Mouse (Mus musculus): Measurements from ENCODE around the gene Tmem94.

The Tmem94 gene

DNA sequence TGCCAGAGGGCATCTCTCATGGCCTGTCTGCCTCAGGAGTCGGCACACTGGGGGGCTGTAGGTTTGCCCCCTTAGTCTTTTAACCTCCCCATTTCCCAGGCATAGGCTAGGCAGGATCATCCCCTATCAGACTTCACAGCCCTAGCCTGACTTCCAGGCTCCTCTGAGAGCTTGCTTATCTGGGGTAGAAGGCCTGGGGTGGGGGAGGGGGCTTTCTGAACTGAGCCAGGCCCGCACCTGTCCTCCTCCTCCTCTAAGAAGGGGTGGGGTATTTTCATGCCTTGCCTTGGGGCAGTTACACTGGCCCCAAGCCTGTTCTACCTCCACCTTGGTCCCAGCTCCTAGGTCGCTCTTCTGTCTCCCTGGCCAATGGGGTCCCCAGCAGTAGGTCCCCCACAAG lies 66.3 kb downstream of the Tmem94 start:
- DNase-seq (ENCODE audit: low read depth, low spot score): no peak

DNA sequence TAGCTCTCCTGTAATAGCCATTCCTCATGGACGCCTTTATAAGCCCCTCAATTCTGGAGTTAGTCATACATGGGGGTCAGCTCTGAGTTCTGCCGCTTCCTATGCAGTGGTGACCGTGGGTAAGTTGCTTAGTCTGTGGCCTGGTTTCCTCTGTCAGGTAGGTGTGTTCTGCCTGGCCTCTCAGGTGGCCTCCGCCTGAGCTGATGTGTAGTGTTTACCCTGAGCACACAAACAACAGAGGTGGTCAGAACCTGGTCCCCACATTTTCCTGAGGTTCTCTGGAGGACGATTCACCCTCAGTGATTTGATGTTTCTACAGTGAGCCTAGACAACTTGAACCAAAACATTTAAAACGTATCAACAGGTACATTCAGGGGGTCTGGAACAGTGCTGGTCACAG lies 66.8 kb downstream of the Tmem94 start:
- no peak for DNase-seq (ENCODE audit: low read depth, low spot score)

DNA sequence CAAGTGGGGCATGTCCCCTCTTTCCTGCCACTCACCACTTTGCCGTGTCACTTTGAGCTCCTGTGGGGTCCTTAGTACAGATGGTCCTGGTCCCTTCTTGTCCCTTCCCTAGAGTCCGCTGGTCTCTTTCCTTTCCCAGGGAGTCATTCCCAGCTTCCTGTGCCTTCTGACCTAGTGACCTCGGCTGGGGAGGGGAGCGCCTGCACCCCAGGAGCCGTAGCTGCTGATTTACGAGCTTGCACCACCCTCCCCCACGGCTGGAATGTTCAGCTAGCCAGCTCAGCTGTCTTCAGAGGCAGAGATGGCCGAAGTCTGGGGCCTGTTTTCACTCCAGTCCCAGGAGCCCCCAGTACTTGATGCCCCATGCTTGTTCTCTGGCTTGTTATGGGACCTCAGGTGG lies 67.3 kb downstream of the Tmem94 start:
- no peak for DNase-seq (ENCODE audit: low read depth, low spot score)

- DNase-seq (ENCODE audit: low read depth, low spot score): no peak
These were observed 67.8 kb downstream of the Tmem94 start for GRCm38 (mm10) chr11:115833021-115833513.

DNA sequence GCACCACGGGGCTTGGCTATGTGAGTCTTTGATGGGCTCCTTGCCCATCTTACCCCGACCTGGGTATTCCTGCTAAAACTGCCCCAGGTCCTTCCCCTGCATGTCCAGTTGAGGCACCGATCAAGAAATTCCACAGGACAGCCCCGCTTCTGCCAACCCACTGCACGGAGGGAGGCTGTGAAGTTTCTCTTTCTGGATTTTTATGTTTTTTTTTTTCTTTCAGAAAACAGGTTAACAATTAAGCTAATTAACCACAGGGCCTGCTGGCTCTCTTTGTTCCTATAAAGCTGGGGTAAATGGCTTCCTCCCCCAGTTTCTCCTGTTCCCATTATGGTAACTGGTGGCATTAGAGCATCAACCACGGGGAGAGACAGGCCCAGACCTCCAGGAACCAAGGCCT lies 68.8 kb downstream of the Tmem94 start:
- no peak for DNase-seq (ENCODE audit: low read depth, low spot score)

GRCm38 (mm10) chr11:115836656-115837395 lies 71.6 kb downstream of the Tmem94 start:
- DNase-seq (ENCODE audit: low read depth, low spot score): no peak

GRCm38 (mm10) chr11:115837606-115838345 lies 72.5 kb downstream of the Tmem94 start:
- DNase-seq (ENCODE audit: low read depth, low spot score): no peak

DNA sequence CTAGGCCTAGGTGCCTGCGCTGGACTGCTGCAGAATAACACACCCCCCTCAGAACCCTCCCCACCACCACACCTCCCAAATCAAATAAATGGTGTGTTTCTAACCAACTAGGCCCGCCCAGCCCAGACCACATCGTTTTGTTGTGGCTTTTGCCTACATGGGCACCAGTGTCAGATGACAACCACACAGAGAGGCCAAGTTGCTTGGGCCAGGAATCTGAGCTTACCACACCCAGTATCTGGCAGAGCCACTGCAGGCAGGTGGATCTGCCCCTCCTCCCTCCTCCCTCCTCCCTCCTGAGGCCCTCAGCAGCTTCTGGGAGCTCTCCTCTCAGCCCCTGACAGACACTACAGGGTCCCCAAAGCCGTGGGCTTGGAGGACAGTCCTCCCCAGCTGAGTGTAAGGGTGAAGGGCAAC lies 73.7 kb downstream of the Tmem94 start:
- DNase-seq (ENCODE audit: low read depth, low spot score): no peak

DNA sequence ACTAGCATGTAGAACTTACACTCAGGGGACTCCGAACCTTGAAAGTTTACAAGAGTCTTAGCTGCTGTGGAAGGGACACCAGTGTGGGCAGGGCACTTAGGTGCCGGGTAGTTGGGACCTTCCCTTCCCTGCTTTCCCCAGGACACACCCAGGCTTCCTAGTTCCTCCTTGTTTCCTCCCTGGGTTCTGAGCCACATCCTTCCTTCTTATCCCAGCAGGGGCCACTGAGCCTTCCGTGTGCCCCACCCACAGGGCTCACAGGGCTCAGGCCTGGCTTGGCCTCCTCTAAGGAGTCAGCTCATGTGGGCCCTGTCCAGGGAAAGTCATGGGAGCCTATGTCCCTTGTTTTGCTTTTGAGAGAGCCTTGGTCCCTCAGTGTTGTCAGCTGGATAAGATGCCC lies 74.5 kb downstream of the Tmem94 start:
- no peak for DNase-seq (ENCODE audit: low read depth, low spot score)

GRCm38 (mm10) chr11:115841044-115841443 lies 75.8 kb downstream of the Tmem94 start:
- no peak for DNase-seq (ENCODE audit: low read depth, low spot score)

DNA sequence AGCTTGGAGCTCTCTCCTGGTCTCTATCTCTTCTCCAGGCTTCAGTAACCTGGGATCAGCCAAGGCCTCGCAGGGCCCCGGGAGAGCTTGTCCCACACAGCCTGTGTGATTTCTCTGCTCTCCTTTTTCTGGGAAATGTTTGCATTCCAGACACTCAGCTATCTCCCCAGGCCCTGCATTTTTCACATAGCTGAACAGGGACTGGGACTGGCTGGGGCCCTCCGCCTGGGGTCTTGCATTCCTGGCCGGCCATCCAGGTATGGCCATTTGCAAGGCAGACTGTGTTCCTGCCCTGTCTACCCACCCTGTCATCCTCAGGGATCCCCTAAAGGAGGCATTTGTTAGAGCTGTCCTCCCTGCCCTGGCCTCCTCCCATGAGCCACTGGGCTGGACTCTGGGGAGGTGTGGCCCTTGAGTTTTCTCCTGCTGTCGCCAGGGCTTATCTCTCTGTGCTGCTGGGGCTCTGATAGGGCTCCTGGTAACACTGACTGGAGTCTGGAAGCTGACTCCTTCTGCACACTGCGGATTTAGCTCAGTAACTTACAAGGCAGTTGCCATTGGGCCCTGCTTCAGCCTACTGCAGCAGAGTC lies 76.8 kb downstream of the Tmem94 start:
- no peak for DNase-seq (ENCODE audit: low read depth, low spot score)

DNA sequence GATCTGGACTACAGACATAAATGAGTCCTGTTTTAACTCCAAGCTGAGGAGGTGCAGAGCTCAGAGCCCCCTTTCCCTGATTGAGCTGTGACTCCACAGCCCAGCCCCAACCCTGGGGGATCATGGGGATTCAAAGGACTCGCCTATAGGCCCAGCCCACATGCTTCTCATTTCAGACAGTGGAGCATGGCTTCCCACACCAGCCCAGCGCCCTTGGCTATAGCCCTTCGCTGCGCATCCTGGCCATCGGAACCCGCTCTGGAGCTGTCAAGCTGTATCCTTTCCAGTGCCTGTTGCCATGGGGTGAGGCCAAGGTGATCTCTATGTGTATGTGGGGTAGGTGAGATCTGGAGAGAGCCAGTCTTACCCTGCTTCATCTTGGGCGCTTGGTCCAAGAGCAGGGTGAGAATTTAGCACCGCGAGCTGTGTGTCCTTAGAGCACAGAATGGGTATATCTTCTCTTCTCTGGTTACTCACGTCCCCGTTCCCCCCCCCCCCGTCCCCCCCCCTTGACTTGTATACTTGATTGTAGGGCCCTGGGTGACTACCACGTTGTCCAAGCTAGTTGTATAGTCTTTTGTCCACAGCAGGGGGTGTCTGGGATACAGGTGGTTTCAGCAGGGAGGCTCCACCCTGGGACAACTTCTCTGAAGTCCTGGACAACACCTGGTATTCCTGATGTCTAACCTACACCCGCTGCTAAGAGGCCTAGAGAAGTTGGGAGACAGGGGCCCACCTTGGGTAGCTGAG lies 78.1 kb downstream of the Tmem94 start:
- no peak for DNase-seq (ENCODE audit: low read depth, low spot score)

- no peak for DNase-seq (ENCODE audit: low read depth, low spot score)
These were observed 78.6 kb downstream of the Tmem94 start for GRCm38 (mm10) chr11:115843891-115844239.

- DNase-seq (ENCODE audit: low read depth, low spot score): no peak
These were observed 79.0 kb downstream of the Tmem94 start for GRCm38 (mm10) chr11:115844240-115844639.

DNA sequence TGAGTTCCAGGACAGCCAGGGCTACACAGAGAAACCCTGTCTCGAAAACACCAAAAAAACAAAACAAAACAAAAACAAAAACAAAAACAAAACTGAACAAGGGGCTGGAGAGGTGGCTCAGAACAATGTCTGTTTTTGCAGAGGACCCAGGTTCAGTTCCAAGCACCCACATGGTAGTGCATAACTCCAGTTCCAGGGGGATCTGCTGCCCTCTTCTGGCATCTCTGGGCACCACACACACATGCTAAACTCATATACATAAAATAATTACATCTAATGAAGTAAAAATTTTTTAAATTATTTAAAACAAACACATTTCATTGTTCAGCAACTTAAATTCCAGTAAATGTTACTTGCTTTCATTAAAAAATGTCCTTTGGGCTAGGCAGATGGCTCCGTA lies 80.6 kb downstream of the Tmem94 start:
- no peak for DNase-seq (ENCODE audit: low read depth, low spot score)

Data from telencephalon, adult 2 months (tissue).